Mouse (Mus musculus): ENCODE data around the gene Cers4.
A peak's percentile ranks its signal among the peaks of the same experiment; 100 is the strongest.

Cers4 gene

GRCm38 (mm10) chr8:4492851-4493685 is at the start of gene Cers4:
Gene Cers4 (plus strand): TSS chr8:4493026.
- DNase-seq: peak; percentile 81

GRCm38 (mm10) chr8:4458165-4458564 is 34.7 kb upstream of the Cers4 start:
- no peak for DNase-seq

GRCm38 (mm10) chr8:4463061-4463460 is 29.8 kb upstream of the Cers4 start:
- DNase-seq: no peak

- DNase-seq: no peak
Observed at GRCm38 (mm10) chr8:4474419-4475187, 18.2 kb upstream of the Cers4 start.

- DNase-seq: no peak
Observed at GRCm38 (mm10) chr8:4481154-4481553, 11.7 kb upstream of the Cers4 start.

GRCm38 (mm10) chr8:4481586-4481985 is 11.2 kb upstream of the Cers4 start:
- no peak for DNase-seq

GRCm38 (mm10) chr8:4482501-4482900 is 10.3 kb upstream of the Cers4 start:
- DNase-seq: no peak

- DNase-seq: peak; percentile 25
Observed at GRCm38 (mm10) chr8:4483330-4483729, 9.5 kb upstream of the Cers4 start.

- peak; percentile 48 for DNase-seq
Observed at GRCm38 (mm10) chr8:4493686-4494440, 1.0 kb downstream of the Cers4 start.

GRCm38 (mm10) chr8:4495976-4496375 is 3.1 kb downstream of the Cers4 start:
- no peak for DNase-seq

GRCm38 (mm10) chr8:4497610-4498009 is 4.8 kb downstream of the Cers4 start:
- no peak for DNase-seq

- no peak for DNase-seq
Observed at GRCm38 (mm10) chr8:4505364-4505763, 12.5 kb downstream of the Cers4 start.

- DNase-seq: no peak
Observed at GRCm38 (mm10) chr8:4507527-4507926, 14.7 kb downstream of the Cers4 start.

GRCm38 (mm10) chr8:4510824-4511223 is 18.0 kb downstream of the Cers4 start:
- DNase-seq: no peak

GRCm38 (mm10) chr8:4511429-4512115 is 18.7 kb downstream of the Cers4 start:
- DNase-seq: no peak

GRCm38 (mm10) chr8:4512116-4512495 is 19.3 kb downstream of the Cers4 start:
- no peak for DNase-seq

- peak; percentile 30 for DNase-seq
Observed at GRCm38 (mm10) chr8:4516162-4516561, 23.3 kb downstream of the Cers4 start.

- DNase-seq: no peak
Observed at GRCm38 (mm10) chr8:4521472-4521871, 28.6 kb downstream of the Cers4 start.

- no peak for DNase-seq
Observed at GRCm38 (mm10) chr8:4523525-4523924, 30.7 kb downstream of the Cers4 start.

All from kidney, adult 9 months (tissue).